Mouse (Mus musculus) R1 (cell line): ENCODE data around the gene Sebox.

ENCODE experiments used
- DNase-seq: peaks from one replicate; pipeline ENCODE4 v3.0.0-alpha.2; 2018; ENCODE audit warnings: low read depth, low spot score

Gene Sebox

DNA sequence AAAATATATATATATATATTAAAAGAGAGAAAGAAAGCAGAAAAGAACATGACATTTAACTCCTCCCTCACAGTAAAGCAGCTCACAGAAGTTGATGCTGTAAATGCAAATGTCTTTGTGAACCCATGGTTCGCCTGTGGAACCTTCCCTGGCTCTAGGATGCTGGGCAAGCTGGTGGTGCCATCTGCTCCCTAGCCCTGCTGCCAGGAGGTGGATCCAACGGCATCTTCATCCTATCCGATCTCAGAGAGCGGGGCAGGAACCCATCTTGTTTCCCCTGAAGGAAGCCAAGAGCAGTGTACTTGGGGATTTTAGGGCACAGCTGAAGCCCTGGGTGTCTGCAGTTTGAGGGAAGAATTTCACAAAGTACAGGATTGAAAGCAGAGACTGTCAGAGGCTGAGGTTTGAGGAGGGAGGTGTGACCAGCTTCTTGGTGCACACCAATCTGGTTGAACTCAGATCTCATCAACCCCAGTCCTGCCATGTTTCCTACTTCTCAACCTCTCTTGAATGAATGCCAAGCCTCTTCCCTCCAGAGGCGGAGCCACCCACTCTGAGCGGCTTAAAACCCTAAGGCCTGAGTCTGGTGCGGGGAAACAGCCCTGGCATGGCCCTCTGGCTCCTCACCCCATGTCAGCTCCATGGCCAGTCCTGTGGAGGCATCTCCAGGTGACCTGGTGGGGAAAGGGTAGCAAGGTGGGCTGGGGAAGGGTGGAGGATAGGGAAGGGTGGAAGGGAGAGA lies at the start of gene Sebox:
TSS of gene Sebox (plus strand) at position 539 of the 742 bp plus-strand sequence.
- no peak for DNase-seq

DNA sequence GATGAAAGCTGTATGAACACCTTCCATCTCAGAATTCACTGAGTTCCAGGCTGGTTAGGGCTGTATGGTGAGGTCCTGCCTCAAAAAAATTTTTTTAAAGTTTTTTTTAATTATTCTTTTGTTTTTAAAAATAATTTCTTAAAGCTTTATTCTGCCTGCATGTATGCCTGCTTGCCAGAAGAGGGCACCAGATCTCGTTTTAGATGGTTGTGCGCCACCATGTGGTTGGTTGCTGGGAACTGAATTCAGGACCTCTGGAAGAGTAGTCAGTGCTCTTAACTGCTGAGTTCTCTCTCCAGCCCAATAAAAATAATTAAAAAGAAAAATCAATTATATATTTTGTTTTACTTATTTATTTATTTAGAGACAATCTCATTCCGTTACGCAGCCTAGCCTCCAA lies 49.6 kb upstream of the Sebox start:
- DNase-seq, result peak; percentile 87

DNA sequence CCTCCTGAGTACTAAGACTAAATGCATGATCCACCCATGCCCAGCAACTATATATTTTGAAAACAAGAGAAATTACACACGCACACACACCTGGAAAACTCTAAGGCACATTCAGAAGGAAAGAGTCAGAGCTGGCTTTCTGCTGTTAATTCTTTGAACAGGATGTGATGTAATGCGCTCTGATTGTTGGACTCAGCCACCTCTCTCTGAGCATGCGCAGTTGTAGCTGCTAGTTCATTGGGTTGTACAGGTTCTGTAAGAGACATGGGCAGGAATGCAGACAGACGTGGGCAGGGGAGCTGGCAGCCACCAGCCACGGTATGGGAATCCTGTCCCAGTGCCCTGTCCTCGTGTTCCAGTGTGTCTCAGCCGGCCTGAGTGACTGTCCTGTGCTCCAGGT lies 49.0 kb upstream of the Sebox start:
- DNase-seq, result peak; percentile 94

DNA sequence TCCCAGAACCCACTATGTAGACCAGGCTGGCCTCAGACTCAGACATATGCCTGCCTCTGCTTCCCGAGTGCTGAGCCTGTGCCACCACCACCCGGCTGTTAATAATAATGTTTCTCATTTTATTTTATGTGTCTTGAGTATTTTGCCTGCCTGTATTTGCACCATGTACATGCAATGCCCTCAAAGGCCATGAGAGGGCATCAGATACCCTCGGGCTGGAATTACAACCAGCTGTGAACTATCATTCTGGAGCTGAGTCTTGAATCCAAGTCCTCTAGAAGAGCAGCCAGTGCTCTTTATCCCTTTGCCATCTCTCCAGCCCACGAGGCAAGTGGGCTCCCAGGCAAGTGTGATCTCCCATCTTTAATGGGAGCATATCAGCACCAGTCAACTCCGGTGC lies 47.9 kb upstream of the Sebox start:
- DNase-seq, result peak; percentile 79

DNA sequence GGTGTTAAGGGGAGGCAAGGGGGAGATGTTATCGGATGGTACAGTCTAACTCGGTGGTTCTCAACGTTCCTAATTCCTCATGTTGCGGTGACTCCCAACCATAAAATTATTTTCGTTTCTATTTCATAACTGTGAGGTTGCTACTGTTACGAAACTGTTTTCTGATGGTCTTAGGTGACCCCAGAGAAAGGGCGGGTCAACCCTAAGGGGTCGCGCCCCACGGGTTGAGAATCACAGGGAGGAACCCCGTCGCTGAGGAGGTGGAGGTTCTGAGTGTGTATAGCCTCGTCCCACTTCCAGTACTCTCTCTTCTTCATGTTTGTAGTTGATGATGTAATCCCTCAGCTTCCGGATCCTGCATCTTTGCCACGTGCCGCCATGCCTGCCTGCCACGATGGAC lies 44.5 kb upstream of the Sebox start:
- no peak for DNase-seq

DNA sequence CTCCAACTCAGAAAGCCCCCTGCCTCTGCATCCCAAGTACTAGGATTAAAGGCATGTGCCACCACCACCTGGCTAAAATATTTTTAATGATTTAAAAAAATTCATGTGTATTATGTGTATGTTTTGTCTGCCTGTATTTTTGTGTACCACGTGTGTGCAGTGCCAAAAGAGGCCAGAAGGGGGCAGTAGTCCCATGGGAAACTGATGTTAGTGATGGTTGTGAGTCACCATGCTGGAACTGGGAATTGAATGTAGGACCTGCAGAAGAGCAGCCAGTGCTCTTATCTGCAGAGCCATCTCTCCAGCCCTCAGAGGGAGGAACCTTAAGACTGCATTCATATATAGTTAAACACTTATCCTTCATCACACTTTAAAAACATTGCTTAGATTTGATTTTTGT lies 41.4 kb upstream of the Sebox start:
- DNase-seq, result peak; percentile 76

DNA sequence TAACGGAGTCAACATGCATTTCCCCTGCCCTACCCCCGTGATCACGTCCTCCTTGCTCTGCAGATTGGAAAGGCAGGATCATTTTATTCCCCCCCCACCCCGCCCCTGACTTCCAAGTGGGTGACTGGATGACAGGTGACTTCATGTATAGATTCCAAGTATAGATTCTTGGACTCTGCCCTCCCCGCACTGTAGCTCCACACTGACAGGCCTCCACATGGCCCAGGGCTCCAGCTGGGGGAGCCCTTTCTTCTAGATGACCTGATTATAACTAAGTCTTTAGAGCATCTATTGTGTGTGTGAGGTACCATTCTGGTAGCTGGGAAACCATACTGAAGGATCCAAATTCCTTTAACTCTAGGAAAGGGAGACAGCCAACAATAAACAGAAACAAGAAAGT lies 40.6 kb upstream of the Sebox start:
- DNase-seq, result no peak

DNA sequence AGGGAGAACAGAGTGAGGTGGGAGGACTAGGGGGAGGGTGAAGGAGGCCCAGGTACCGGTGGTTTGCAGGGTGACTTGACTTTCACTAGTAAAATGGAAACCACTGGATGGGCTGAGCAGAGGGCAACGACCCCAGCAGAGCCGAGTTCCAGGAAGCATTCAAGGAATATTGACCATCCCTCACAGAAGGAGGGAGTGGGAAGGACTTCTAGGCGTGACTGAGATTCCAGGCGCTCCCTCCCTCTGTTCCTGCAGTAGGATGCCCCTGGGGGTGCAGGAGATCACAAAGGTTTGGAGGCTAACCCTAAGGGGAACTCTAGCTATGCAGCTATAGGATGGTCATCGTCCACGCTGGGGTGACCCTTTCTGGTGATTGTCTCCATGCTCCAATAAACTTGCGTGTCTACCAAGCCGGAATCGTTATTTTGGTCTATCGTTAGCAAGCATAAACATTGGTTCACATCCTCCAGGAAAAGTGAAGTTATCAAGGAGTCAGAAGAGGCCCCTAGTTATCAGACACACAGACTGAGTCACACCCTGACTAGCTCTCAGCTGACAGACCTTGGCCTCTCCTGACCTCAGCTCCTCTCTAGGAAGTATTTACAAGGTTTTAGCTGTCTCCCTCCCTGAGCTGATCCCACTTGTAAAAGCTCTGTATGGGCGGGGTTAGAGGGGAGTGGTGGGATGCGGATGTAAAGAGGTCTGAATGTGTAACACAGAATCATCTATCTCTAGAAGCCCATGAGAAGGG lies 39.8 kb upstream of the Sebox start:
- DNase-seq, result peak; percentile 68

DNA sequence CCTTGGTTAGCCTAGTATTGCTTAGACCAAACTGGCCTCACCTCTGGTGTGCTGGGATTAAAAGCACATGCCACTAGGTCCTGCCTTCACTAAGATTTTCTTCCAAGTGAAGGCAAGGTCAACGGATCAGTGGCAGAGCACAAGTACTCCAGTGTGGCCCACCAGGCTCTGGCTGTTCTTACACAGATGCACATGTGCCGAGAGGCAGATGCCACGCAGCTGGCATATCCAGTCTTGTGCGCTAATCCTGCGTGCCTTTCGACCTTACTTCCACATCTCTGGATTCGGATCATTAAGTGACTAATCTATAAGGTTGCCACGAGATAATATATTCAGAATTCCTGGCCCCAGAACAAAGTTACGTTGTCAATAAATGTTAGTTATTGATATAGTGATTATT lies 38.1 kb upstream of the Sebox start:
- DNase-seq, result no peak

DNA sequence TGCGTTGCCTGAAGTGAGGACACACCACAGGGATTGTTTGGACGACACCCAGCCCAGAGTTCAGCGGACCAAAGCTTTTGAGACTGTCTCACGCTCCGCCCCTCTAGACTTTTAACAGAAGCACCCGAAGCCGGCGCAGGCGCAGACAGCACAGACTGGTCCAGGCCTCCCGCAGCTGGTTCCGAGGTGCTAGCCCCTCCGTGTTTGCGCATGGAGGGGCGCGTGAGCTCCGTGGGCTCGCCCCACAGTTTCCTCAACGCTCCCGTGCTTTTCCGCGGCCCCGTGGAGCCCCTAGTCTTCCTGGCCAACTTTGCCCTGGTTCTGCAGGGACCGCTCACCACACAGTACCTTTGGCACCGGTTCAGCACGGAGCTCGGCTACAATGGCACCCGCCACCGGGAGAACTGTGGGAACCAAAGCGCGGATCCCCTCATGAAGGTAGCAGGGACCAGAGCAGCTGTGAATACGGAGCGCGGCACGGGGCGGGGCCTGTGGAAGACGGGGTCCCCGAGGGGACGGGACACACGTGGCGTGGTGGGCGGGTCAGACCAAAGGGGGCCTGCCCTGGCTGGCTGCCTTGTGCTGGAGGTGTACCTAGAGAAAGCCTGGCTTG lies 37.6 kb upstream of the Sebox start, which contains the start of gene Slc46a1:
TSS of gene Slc46a1 (plus strand) at position 130 of the 613 bp plus-strand sequence.
- peak; percentile 93 for DNase-seq

DNA sequence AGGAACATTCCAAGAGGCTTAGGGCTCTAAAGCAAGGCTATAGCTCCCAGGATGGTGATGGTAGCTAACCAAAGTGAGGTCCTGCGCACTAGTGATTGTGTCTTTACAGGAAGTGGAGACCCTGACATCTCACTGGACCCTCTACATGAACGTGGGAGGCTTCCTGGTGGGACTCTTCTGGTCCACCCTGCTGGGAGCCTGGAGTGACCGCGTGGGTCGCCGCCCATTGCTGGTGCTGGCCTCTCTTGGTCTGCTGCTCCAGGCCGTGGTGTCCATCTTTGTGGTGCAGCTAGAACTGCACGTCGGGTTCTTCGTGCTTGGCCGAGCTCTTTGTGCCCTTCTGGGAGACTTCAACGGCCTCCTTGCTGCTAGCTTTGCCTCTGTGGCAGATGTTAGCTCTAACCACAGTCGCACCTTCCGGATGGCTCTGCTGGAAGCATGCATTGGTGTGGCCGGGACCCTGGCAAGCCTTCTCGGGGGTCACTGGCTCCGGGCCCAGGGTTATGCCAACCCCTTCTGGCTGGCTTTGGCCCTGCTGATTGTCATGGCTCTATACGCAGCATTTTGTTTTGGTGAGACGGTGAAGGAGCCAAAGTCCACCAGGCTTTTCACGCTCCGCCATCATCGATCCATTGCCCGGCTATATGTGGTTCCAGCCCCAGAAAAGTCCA lies 36.9 kb upstream of the Sebox start:
- DNase-seq, result no peak

DNA sequence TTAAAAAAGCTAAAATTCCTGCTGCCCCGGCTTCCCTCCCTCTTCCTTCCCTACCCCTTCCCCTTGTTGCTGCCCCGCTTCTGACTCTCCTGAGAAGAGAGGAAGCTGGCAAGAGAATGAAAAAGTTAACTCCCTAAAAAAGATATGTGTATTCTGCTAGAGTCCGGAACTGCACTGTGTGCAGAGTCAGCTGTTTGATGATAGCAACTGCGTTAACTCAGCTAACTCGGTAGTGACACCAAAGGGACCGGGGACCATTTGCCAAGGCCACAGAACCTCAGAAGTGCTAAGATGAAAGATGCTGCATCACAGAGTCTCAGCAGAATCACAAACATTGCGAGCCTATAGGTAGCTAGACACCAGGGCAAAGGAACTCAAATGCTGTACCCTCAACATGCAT lies 35.7 kb upstream of the Sebox start:
- no peak for DNase-seq

DNA sequence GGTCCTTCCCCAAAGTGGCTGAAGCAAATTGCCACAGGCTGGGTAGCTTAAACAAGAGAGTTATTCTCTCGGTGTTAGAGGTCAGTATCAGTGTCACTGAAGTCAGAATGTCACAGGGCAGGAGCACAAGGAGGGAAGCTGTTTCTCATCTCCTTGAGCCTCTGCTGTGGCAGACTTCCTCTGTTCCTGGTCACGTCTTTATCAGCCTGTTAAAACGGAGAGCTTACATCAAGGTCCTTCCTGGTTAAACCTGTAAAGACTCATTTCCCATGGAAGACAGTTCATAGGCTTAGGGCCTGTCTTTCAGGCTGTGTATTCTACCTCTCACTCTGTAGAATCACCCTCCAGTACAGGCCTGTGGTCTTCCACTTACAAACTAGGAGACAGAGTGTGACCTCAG lies 35.3 kb upstream of the Sebox start:
- DNase-seq, result no peak

DNA sequence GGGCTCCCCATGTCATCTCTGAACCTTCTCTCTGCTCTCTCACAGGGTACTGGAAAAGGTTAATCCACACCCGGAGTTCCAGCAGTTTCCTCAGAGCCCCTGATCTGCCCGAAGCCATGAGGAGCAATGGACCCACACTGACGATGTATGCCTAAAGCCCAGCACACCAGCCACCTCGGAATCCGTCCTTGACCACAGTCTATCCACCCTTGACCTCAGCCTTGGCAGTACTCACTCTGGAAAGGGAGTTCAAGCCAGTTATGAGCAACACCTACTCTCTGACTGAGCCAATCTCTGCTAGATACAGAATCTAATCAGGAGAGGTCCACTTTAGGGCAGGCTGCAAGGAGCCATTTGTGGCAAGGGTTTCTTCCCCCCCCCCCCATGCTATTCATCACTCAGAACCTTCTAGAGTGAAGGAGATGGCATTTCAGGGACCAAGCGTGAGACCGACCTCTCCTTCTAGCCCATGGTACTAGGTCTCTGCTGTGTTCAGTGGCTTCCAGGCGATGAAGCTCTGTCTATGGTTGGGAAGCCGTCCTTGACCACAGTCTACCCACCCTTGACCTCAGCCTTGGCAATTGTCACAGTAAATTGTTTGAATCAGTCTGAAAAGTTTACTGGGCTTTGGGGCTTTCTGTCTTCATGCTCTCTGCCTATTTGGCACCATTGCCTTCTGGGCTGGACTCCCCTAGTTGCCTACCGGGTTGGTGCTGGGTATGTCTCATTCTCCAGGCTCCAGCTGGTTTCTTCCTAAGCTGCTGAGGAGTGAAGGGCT lies 31.7 kb upstream of the Sebox start:
- no peak for DNase-seq

DNA sequence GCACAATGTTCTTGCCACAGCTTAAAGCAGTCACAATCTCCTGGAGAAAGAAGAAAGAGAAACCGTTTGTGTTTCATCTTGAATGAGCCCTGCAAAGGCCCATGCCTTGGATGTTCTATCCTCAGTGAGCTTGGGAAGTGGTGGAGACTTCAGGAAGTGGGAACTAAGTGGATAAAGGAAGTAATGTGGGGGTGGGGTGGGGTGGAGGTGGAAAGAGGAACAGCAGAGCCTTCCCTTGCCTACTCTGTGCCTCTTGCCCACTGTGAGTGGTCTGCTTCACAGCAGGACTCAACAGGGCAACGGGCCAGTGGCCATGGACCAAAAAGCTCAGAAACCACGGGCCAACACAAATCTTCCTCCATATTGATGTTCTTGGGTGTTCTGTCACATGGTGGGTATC lies 28.0 kb upstream of the Sebox start:
- no peak for DNase-seq

DNA sequence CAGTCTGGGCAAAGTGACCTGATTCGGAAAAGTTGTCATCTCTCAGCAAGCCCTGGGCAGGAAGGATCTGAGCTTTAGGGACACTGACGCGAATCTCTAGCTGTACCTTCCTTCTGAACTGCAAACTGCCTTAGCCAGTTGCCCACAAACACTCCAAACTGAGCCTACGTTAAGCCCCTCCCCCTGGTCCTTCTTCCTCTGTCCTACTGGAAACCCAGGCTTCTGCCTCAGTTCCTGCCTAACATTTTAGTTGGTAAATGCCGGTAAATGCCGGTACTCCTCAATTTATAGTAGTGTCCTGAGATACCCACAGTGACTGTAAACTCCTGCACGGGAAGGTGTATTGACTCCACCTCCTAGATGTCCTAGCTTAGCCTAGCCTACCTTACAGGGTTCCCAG lies 19.6 kb upstream of the Sebox start:
- peak; percentile 55 for DNase-seq

DNA sequence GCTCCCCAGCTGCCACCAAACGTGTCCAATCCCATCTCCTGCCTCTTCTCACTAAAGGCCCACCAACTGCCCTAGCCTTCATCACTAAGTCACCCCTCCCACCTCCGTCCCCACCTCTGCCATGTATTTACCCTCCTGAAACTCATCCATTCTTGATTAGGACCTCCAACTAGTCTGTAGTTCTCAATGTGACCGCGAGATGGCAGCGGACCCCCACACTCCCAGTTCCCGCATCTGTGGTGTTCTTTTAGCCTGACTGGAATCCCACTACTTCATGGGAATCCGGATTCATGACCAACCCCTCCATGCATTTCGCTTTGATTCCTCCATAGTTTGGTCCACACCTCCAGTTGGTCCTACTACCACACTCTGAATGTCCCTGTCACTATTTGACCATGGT lies 15.1 kb upstream of the Sebox start:
- peak; percentile 85 for DNase-seq

DNA sequence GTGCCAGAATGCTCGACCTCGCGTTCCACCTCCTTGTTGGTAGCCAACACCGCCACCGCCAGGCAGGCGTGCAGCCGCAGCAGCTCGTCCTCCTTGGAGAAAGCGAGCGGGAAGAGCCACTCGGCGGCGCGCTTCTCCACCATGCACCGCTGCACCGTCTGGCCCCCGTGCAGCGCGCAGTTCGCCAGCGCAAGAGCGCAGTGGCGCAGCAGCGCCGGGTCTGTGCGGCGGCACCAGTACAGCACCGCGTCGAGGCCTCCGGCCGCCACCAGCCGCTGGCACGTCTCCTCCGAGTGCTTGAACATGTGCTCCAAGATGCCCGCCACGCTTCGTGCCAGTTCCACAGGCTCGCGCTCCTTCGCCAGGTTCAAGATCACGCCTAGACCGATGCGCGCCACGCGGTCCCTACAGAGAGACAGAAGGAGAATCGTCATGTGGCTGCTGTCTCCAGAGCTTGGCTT lies 12.4 kb upstream of the Sebox start:
- peak; percentile 81 for DNase-seq

DNA sequence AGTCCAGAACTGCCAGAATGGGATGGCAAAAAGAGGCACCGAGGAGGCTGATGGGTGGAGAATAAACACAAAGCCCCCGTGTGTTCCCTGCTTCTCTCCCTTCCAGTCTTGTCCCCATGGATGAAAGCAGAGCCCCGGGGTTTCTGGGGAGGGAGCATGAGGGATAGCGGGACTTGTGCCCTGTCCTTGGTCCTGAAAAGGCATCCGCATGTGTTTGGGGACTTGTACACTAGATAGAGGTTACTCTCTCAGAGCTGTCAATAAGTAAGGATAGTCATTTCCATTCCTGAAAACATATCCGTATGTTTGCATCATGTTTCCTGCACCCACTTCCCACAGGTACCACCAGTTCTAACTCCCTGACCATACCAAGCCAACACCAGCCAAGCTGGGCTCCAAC lies 7.3 kb upstream of the Sebox start:
- DNase-seq, result peak; percentile 77

DNA sequence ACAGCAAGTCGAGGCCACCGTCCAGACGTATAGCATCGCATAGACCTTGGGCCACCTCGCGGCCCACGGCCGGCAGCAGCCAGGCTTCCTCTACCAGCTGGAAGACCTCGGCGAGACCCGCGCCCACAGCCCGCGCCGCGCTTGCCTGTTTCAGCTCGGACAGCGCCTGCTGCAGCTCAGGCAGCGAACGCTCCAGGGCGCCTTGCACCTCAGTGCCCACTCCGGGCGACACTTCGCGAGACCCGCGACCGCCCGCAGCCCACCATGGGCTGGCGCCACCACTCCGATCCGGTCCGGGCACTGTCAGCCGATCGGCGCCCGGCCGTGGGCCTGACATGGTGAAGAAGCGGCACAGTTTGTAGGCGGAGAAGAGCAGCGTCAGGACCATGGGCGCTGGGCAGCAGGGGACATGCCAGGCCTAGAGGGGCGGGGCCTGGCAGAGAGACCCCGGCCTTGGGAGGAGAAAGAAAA lies 6.1 kb upstream of the Sebox start:
- no peak for DNase-seq
